Mouse (Mus musculus): ENCODE results near the gene Dynlt1f. TPM values are rescaled to one million over a fixed set of nuclear protein-coding genes. Genes with fewer than 3 reads are reported as not detected.

The Dynlt1f gene
- polyA plus RNA-seq (2015; fragmentation: Illumina TruSeq; extraction: RNeasy Lipid Tissue Mini Kit (QIAGEN cat#74804); ENCODE audit: insufficient read depth, low replicate concordance): 94.5 TPM

DNA sequence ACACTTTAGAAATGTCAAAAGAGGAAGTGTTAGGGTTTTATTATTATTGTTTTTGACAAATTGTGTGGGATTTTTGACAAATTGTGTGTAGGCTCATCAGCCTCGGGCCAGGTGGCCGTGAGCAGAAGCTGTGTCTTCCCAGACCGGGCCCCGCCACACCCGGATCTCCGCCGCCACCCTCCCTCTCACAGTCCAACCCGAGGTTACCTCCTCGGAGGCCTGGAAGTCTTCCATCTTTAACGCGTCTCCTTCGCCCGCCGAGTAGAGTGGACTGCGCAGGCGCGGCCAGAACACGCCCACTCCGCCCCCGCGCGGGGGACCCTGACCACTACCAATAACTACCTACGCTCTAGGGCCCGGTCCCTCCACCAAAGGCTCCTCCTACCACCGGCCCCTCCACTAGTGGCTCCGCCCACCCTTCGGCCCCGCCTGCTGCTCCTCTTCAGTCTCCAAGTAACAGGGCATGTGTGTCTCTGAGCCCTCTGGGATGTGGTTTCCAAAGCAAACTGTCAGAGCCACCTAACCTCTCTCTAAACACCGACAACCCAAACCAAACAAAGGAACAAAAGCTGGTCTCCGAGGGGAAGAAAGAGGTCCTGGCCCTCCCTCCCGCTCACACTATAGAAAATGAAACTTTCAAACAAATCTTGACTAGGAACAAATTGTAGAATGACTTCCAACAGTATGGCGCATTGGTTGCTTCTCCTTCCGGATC, at the start of gene Dynlt1f:
Gene Dynlt1f (minus strand): TSS at position 334 of the 715 bp plus-strand sequence.

DNA sequence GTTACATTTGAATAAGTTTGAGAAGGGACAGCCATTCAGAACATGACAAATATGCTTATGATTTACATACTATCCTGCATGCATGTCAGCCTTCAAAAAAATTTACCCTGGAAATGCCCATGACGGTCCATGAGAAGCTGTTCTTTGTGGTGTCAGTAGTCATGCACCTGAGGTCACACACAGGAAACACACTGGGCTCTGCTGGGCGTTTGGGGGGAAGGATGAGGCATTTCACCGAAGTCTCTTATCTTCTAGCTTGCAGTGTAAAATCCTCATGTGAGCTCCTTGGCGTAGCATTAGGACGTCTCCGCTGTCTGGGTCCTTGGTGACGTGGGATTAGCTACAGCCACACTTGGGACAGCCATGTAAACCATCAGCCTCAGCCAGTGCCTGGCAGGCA, 3.1 kb upstream of the Dynlt1f start, which contains the start of gene Sytl3:
Gene Sytl3 (plus strand): TSS at position 293 of the 400 bp plus-strand sequence.

DNA sequence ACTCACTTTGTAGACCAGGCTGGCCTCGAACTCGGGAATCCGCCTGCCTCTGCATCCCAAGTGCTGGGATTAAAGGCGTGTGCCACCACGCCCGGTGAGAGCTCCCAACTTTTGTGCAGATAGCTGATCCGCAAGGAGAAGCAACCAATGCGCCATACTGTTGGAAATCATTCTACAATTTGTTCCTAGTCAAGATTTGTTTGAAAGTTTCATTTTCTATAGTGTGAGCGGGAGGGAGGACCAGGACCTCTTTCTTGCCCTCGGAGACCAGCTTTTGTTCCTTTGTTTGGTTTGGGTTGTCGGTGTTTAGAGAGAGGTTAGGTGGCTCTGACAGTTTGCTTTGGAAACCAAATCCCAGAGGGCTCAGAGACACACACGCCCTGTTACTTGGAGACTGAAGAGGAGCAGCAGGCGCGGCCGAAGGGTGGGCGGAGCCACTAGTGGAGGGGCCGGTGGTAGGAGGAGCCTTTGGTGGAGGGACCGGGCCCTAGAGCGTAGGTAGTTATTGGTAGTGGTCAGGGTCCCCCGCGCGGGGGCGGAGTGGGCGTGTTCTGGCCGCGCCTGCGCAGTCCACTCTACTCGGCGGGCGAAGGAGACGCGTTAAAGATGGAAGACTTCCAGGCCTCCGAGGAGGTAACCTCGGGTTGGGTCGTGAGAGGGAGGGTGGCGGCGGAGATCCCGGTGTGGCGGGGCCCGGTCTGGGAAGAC, 54.3 kb downstream of the Dynlt1f start, which contains the start of gene Dynlt1c:
Gene Dynlt1c (plus strand): TSS at position 468 of the 708 bp plus-strand sequence.

Other genes starting within 250 kb of the Dynlt1f start
- 111 TPM for gene Dynlt1b, start 225.8 kb downstream of the Dynlt1f start, polyA plus RNA-seq (2015; fragmentation: Illumina TruSeq; extraction: RNeasy Lipid Tissue Mini Kit (QIAGEN cat#74804); ENCODE audit: insufficient read depth, low replicate concordance)
- gene Dynlt1c, start 54.2 kb downstream of the Dynlt1f start, polyA plus RNA-seq (2015; fragmentation: Illumina TruSeq; extraction: RNeasy Lipid Tissue Mini Kit (QIAGEN cat#74804); ENCODE audit: insufficient read depth, low replicate concordance): 61.6 TPM
- gene Sytl3, start 3.2 kb upstream of the Dynlt1f start, polyA plus RNA-seq (2015; fragmentation: Illumina TruSeq; extraction: RNeasy Lipid Tissue Mini Kit (QIAGEN cat#74804); ENCODE audit: insufficient read depth, low replicate concordance): 7.1 TPM
- 161 TPM for gene Ezr, start 126.9 kb upstream of the Dynlt1f start, polyA plus RNA-seq (2015; fragmentation: Illumina TruSeq; extraction: RNeasy Lipid Tissue Mini Kit (QIAGEN cat#74804); ENCODE audit: insufficient read depth, low replicate concordance)